Mouse (Mus musculus) midbrain, embryonic 11.5 days (tissue): ENCODE results near the gene Mrpl42. TPM values are rescaled to one million over a fixed set of nuclear protein-coding genes. Genes with fewer than 3 reads are reported as not detected.

Experiments used
- ATAC-seq: fragments of 200-750 bp; cut with Nextera tagmentation; 2 replicates; pipeline ENCODE4 v1.8.0; 2017; ENCODE audit warnings: moderate TSS enrichment, moderate library complexity; ENCODE audit not compliant: low FRiP score
- DNase-seq: peaks from one replicate; pipeline ENCODE4 v3.0.0; 2015; ENCODE audit warnings: low spot score; ENCODE audit errors: missing footprints
- H3K27ac ChIP-seq: fragments of 300-500 bp; sonication (generic); 2 replicates; pipeline ENCODE4 v1.5.1; 2014; ENCODE audit warnings: low read depth, low read length
- H3K27me3 ChIP-seq: fragments of 300-500 bp; sonication (generic); 2 replicates; pipeline ENCODE4 v1.6.1; 2014; ENCODE audit warnings: mild to moderate bottlenecking, low read length, moderate library complexity, mixed read lengths; ENCODE audit not compliant: control insufficient read depth, insufficient read depth
- H3K36me3 ChIP-seq: fragments of 300-500 bp; sonication (generic); 2 replicates; pipeline ENCODE4 v1.6.1; 2014; ENCODE audit warnings: mild to moderate bottlenecking, low read length, moderate library complexity, mixed read lengths; ENCODE audit not compliant: control insufficient read depth, insufficient read depth
- H3K4me1 ChIP-seq: fragments of 300-500 bp; sonication (generic); 2 replicates; pipeline ENCODE4 v1.6.1; 2014; ENCODE audit warnings: low read length; ENCODE audit not compliant: control insufficient read depth, insufficient read depth
- H3K4me2 ChIP-seq: fragments of 300-500 bp; sonication (generic); 2 replicates; pipeline ENCODE4 v1.6.1; 2014; ENCODE audit warnings: mild to moderate bottlenecking, moderate library complexity
- H3K4me3 ChIP-seq: fragments of 300-500 bp; sonication (generic); 2 replicates; pipeline ENCODE4 v1.5.1; 2014; ENCODE audit warnings: low read depth, low read length
- H3K9ac ChIP-seq: fragments of 300-500 bp; sonication (generic); 2 replicates; pipeline ENCODE4 v1.6.1; 2014; ENCODE audit warnings: low read length
- H3K9me3 ChIP-seq: fragments of 300-500 bp; sonication (generic); 2 replicates; pipeline ENCODE4 v1.6.1; 2016; ENCODE audit warnings: low read length; ENCODE audit not compliant: control insufficient read depth
- WGBS: fragments of 180-500 bp; shearing (Covaris S2); extraction: QIAGEN DNeasy Blood & Tissue Kit; methylation state at CpG from one replicate; pipeline ENCODE4 v1.1.7; 2014; 5-methylcytosine and 5-hydroxymethylcytosine counted together
- polyA plus RNA-seq: library from polyadenylated mRNA; unstranded; fragments of >200 nt; fragmentation: Nextera tagmentation; extraction: Ambion mirVana; gene quantifications from 2 replicates; pipeline ENCODE4 v1.2.1, GENCODE M21; 2014

The Mrpl42 gene
- polyA plus RNA-seq, 1 experiment from 2014 or later, result 343 TPM

- ATAC-seq, result no peak
- WGBS, result 69% methylated on average over 2 of the region's 2 CpGs
- Histone ChIP-seq H3K4me1 (no peaks in the 10 kb centered on the region), H3K4me2 (no peak overlapping the region), H3K27me3 (no peaks in the 10 kb centered on the region), H3K9me3 (no peaks in the 10 kb centered on the region), H3K27ac (no peak overlapping the region), H3K4me3 (no peak overlapping the region), H3K36me3 (no peaks in the 10 kb centered on the region), H3K9ac (no peak overlapping the region)
- DNase-seq, result no peak
Measured at GRCm38 (mm10) chr10:95456103-95456502, 45.6 kb downstream of the Mrpl42 start.

- H3K36me3 ChIP-seq, result no peaks in the 10 kb centered on the region
- no peak for ATAC-seq
Measured at GRCm38 (mm10) chr10:95453282-95453681, 48.5 kb downstream of the Mrpl42 start.

GRCm38 (mm10) chr10:95449033-95449432 lies 52.7 kb downstream of the Mrpl42 start:
- ATAC-seq, result no peak
- Histone ChIP-seq H3K9me3 (no peaks in the 10 kb centered on the region), H3K36me3 (no peaks in the 10 kb centered on the region), H3K27ac (no peak overlapping the region), H3K4me1 (no peaks in the 10 kb centered on the region), H3K4me3 (no peak overlapping the region), H3K9ac (no peak overlapping the region), H3K4me2 (no peak overlapping the region), H3K27me3 (no peaks in the 10 kb centered on the region)
- 91% methylated on average over 6 of the region's 6 CpGs for WGBS
- no peak for DNase-seq

More at GRCm38 (mm10) chr10:95453282-95453681, 48.5 kb downstream of the Mrpl42 start:
- Histone ChIP-seq H3K9me3 (no peaks in the 10 kb centered on the region), H3K9ac (no peak overlapping the region), H3K4me1 (no peaks in the 10 kb centered on the region), H3K4me3 (no peak overlapping the region), H3K27me3 (no peaks in the 10 kb centered on the region), H3K27ac (no peak overlapping the region), H3K4me2 (no peak overlapping the region)
- DNase-seq, result no peak
- 83% methylated on average over 5 of the region's 5 CpGs for WGBS

GRCm38 (mm10) chr10:95447954-95448353 lies 53.8 kb downstream of the Mrpl42 start:
- Histone ChIP-seq H3K27me3 (no peaks in the 10 kb centered on the region), H3K4me3 (no peak overlapping the region), H3K36me3 (no peaks in the 10 kb centered on the region), H3K4me1 (no peaks in the 10 kb centered on the region), H3K9me3 (no peaks in the 10 kb centered on the region), H3K4me2 (no peak overlapping the region), H3K27ac (no peak overlapping the region), H3K9ac (no peak overlapping the region)
- 93% methylated on average over 16 of the region's 16 CpGs for WGBS
- DNase-seq (no peak), ATAC-seq (no peak)

GRCm38 (mm10) chr10:95445104-95446056 lies 56.4 kb downstream of the Mrpl42 start:
- Histone ChIP-seq H3K9me3 (no peaks in the 10 kb centered on the region), H3K9ac (no peak overlapping the region), H3K27me3 (no peaks in the 10 kb centered on the region), H3K4me1 (no peaks in the 10 kb centered on the region), H3K36me3 (no peaks in the 10 kb centered on the region), H3K4me3 (no peak overlapping the region), H3K4me2 (no peak overlapping the region), H3K27ac (no peak overlapping the region)
- ATAC-seq, result no peak
- DNase-seq, result no peak
- 88% methylated on average over 18 of the region's 18 CpGs for WGBS

GRCm38 (mm10) chr10:95442334-95442733 lies 59.4 kb downstream of the Mrpl42 start:
- H3K4me3 ChIP-seq, result no peak overlapping the region
- H3K4me1 ChIP-seq, result no peaks in the 10 kb centered on the region
- H3K9ac ChIP-seq, result no peak overlapping the region
- ATAC-seq (no peak), DNase-seq (no peak)
- H3K9me3 ChIP-seq, result no peaks in the 10 kb centered on the region
- no peaks in the 10 kb centered on the region for H3K36me3 ChIP-seq
- WGBS, result 87% methylated on average over 4 of the region's 4 CpGs
- no peak overlapping the region for H3K27ac ChIP-seq
- H3K4me2 ChIP-seq, result no peak overlapping the region
- H3K27me3 ChIP-seq, result no peaks in the 10 kb centered on the region

GRCm38 (mm10) chr10:95440566-95440965 lies 61.2 kb downstream of the Mrpl42 start:
- no peak overlapping the region for H3K4me2 ChIP-seq
- H3K4me3 ChIP-seq, result no peak overlapping the region
- H3K9me3 ChIP-seq, result no peaks in the 10 kb centered on the region
- H3K27ac ChIP-seq, result no peak overlapping the region
- no peaks in the 10 kb centered on the region for H3K4me1 ChIP-seq
- no peak overlapping the region for H3K9ac ChIP-seq
- ATAC-seq (no peak), DNase-seq (no peak)
- H3K36me3 ChIP-seq, result no peaks in the 10 kb centered on the region
- WGBS, result 52% methylated on average over 2 of the region's 2 CpGs
- H3K27me3 ChIP-seq, result no peaks in the 10 kb centered on the region

- Histone ChIP-seq H3K27ac (no peak overlapping the region), H3K27me3 (no peaks in the 10 kb centered on the region), H3K36me3 (no peaks in the 10 kb centered on the region), H3K4me3 (no peak overlapping the region), H3K4me2 (no peak overlapping the region), H3K9ac (no peak overlapping the region), H3K4me1 (no peaks in the 10 kb centered on the region), H3K9me3 (no peaks in the 10 kb centered on the region)
- no peak for ATAC-seq
- WGBS, result 89% methylated on average over 10 of the region's 10 CpGs
- DNase-seq, result no peak
Measured at GRCm38 (mm10) chr10:95439718-95440339, 61.9 kb downstream of the Mrpl42 start.

- WGBS, result 80% methylated on average over 11 of the region's 11 CpGs
- Histone ChIP-seq H3K27me3 (no peaks in the 10 kb centered on the region), H3K27ac (no peak overlapping the region), H3K4me3 (no peak overlapping the region), H3K9ac (no peak overlapping the region), H3K9me3 (no peaks in the 10 kb centered on the region), H3K4me1 (no peaks in the 10 kb centered on the region), H3K4me2 (no peak overlapping the region), H3K36me3 (no peaks in the 10 kb centered on the region)
- DNase-seq, result no peak
- no peak for ATAC-seq
Measured at GRCm38 (mm10) chr10:95438941-95439340, 62.8 kb downstream of the Mrpl42 start.
